Mouse (Mus musculus) liver, postnatal 0 days (tissue): ENCODE results near the gene Ttll8. TPM values are rescaled to one million over a fixed set of nuclear protein-coding genes. Genes with fewer than 3 reads are reported as not detected.

Source experiments
- ATAC-seq: fragments of 200-750 bp; cut with Nextera tagmentation; 2 replicates; pipeline ENCODE4 v1.8.0; 2017; ENCODE audit warnings: mild to moderate bottlenecking, moderate library complexity
- DNase-seq: peaks from one replicate; pipeline ENCODE4 v3.0.0-alpha.2; 2016
- H3K27ac ChIP-seq: fragments of 300-500 bp; sonication (generic); 2 replicates; pipeline ENCODE4 v1.5.1; 2014; ENCODE audit warnings: antibody characterized with exemption, moderate library complexity, mild to moderate bottlenecking, low read depth
- H3K27me3 ChIP-seq: fragments of 300-500 bp; sonication (generic); 2 replicates; pipeline ENCODE4 v1.6.1; 2014; ENCODE audit warnings: low read length, control low read depth, mixed read lengths; ENCODE audit not compliant: insufficient read depth
- H3K36me3 ChIP-seq: fragments of 300-500 bp; sonication (generic); replicated peaks from 2 replicates; pipeline ENCODE4 v1.6.1; 2014; ENCODE audit warnings: mild to moderate bottlenecking, control low read depth, low read length, moderate library complexity, mixed read lengths; ENCODE audit not compliant: insufficient read depth
- H3K4me1 ChIP-seq: fragments of 300-500 bp; sonication (generic); 2 replicates; pipeline ENCODE4 v1.6.1; 2014; ENCODE audit warnings: antibody characterized with exemption, mild to moderate bottlenecking, control low read depth; ENCODE audit not compliant: insufficient read depth
- H3K4me2 ChIP-seq: fragments of 300-500 bp; sonication (generic); 2 replicates; pipeline ENCODE4 v1.6.1; 2014; ENCODE audit warnings: low read depth, mild to moderate bottlenecking, low read length, moderate library complexity, mixed read lengths
- H3K4me3 ChIP-seq: fragments of 300-500 bp; sonication (generic); 2 replicates; pipeline ENCODE4 v1.5.1; 2014; ENCODE audit warnings: low read depth, low read length
- H3K9ac ChIP-seq: fragments of 300-500 bp; sonication (generic); replicated peaks from 2 replicates; pipeline ENCODE4 v1.6.1; 2014; ENCODE audit warnings: mild to moderate bottlenecking, moderate library complexity
- H3K9me3 ChIP-seq: fragments of 300-500 bp; sonication (generic); 2 replicates; pipeline ENCODE4 v1.6.1; 2016; ENCODE audit warnings: mild to moderate bottlenecking, control low read depth, low read length, mixed read lengths
- CTCF ChIP-seq: sonication (generic); IDR thresholded peaks from 2 replicates; pipeline ENCODE4 v1.5.1; 2016; ENCODE audit warnings: antibody characterized with exemption, low read depth
- EP300 ChIP-seq: IDR thresholded peaks from 2 replicates; pipeline ENCODE4 v1.6.1; 2016; ENCODE audit warnings: antibody characterized with exemption, low read depth, mild to moderate bottlenecking
- WGBS: fragments of 180-500 bp; shearing (Covaris S2); extraction: QIAGEN DNeasy Blood & Tissue Kit; methylation state at CpG from one replicate; pipeline ENCODE4 v1.1.7; 2014; ENCODE audit not compliant: insufficient replicate concordance; 5-methylcytosine and 5-hydroxymethylcytosine counted together
- polyA plus RNA-seq: library from polyadenylated mRNA; unstranded; fragments of >200 nt; fragmentation: Nextera tagmentation; extraction: Ambion mirVana; gene quantifications from 2 replicates; pipeline ENCODE4 v1.2.1, GENCODE M21; 2015

Gene Ttll8
- polyA plus RNA-seq, 1 experiment from 2014 or later, result not detected

DNA sequence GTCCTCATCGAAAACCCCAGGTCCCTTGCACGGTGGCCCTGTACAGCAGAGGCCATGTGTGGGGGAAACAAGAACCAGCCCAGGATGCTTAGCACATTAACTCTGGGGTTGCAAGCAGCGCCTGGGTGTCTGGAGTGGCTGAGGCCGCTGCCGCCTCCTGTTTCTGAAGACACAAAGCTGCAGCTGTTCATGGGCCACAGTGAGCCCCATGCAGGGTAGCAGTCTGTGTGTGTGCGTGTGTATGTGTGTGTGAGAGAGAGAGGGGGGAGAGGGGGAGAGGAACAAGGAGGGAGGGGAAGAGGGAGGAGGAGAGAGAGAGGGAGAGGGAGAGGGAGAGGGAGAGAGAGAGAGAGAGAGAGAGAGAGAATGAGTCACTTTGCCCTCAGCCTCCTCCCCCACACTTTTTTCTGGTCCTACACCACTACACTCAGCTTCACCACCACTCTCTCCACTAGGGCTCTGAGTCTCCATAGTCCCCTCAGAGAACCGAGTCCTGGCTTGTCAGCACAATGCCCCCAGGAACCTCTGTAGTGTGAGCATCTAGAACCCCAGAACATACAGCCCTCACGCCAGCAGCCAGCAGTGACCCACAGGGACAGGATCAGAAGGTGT lies 110.6 kb downstream of the Ttll8 start:
- DNase-seq (no peak), ATAC-seq (no peak)
- H3K4me1 ChIP-seq, result peaks cover 8% of the 10 kb centered on the region
- H3K27ac ChIP-seq, result no peak overlapping the region
- no peaks in the 10 kb centered on the region for H3K27me3 ChIP-seq
- WGBS, result 40% methylated on average over 8 of the region's 8 CpGs
- H3K4me3 ChIP-seq, result no peak overlapping the region
- no peak overlapping the region for H3K9ac ChIP-seq
- no peaks in the 10 kb centered on the region for H3K9me3 ChIP-seq
- no peaks in the 10 kb centered on the region for H3K36me3 ChIP-seq
- TF ChIP-seq EP300 (no peak), CTCF (no peak)
- H3K4me2 ChIP-seq, result no peak overlapping the region

DNA sequence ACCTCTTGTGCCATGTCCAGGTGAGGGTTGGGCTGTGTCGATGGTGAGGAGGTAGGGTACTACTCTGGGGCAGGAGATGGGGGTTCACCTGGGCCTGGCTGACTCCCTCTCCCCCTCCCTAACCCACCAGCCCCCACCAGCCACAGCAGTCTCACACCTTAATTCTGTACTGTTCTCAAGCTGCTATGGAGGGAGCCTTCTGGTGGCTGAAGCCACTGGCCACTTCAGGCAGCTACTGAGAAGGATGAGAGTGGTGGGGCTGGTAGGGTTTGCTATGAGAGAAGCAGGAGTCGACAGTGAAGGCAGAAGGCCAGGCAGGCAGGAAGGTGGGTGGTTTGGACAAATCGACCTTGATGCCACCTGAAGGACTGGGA lies 111.9 kb downstream of the Ttll8 start:
- Histone ChIP-seq H3K4me2 (no peak overlapping the region), H3K27me3 (no peaks in the 10 kb centered on the region), H3K27ac (no peak overlapping the region), H3K9me3 (no peaks in the 10 kb centered on the region), H3K4me1 (peaks cover 14% of the 10 kb centered on the region), H3K4me3 (no peak overlapping the region), H3K9ac (no peak overlapping the region), H3K36me3 (no peaks in the 10 kb centered on the region)
- WGBS, result 52% methylated on average over 3 of the region's 3 CpGs
- TF ChIP-seq CTCF (no peak), EP300 (no peak)
- no peak for DNase-seq
- no peak for ATAC-seq

DNA sequence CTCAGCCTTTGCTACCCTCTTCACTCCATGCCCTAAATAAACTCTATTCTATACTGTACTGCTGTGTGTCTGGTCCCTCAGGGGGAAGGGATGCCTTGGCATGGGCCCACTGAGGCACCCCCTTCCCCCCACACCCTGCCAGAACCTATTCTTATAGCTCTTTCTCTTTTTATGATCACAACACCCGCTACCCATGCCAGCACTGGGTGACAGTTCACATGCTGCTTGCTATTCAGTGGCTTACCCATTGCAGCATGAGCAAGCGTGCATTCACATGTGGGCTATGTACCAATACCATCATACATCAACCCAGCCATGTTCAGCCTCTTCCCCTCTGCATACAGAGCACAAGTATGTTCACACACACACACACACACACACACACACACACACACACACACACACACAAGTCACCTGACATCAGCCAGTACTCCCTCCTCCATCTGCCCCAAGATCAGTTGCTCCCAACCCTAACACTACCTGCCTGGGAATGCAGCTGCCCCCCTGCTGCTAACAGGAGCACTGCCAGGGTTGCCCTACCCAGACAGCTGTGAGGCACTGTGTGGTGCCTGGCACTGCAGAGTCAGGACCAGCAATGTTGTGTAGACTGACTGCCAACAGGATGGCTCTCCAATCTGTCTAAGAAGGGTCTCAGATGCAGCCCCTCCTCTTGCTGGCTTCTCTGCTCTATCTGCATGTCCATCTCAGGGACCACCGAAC lies 112.5 kb downstream of the Ttll8 start:
- Histone ChIP-seq H3K4me1 (peaks cover 14% of the 10 kb centered on the region), H3K4me2 (no peak overlapping the region), H3K36me3 (no peaks in the 10 kb centered on the region), H3K9ac (no peak overlapping the region), H3K9me3 (no peaks in the 10 kb centered on the region), H3K4me3 (no peak overlapping the region), H3K27ac (no peak overlapping the region), H3K27me3 (no peaks in the 10 kb centered on the region)
- ATAC-seq, result no peak
- no peak for TF ChIP-seq CTCF
- no peak for TF ChIP-seq EP300
- 82% methylated on average over 3 of the region's 3 CpGs for WGBS
- no peak for DNase-seq

DNA sequence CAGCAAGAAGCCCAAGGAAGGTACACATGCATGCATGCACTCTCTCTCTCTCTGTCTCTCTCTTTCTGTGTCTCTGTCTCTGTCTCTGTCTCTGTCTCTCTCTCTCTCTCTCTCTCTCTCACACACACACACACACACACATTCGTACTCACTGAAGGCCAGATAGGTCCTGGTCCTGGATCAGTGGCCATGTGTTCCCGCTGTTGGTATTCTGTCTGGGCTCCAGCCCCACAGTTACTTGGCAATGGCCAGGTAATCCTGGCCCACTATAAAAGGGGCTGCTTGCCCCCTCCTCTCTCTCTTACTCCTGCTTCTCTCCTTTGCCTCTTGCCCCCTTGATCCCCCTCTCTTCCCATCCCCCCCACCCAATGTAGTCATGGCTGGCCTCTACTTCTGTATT lies 113.1 kb downstream of the Ttll8 start:
- Histone ChIP-seq H3K27me3 (no peaks in the 10 kb centered on the region), H3K4me1 (peaks cover 14% of the 10 kb centered on the region), H3K4me3 (no peak overlapping the region), H3K9ac (no peak overlapping the region), H3K9me3 (no peaks in the 10 kb centered on the region), H3K27ac (no peak overlapping the region), H3K36me3 (no peaks in the 10 kb centered on the region), H3K4me2 (no peak overlapping the region)
- WGBS, result 80% methylated on average over 2 of the region's 2 CpGs
- TF ChIP-seq EP300 (no peak), CTCF (no peak)
- ATAC-seq (no peak), DNase-seq (no peak)

Other genes starting within 250 kb of the Ttll8 start
- gene Brd1, start 220.2 kb downstream of the Ttll8 start, polyA plus RNA-seq, result 5.2 and 5.6 TPM in 2 replicates
- gene Zbed4, start 202.8 kb downstream of the Ttll8 start, polyA plus RNA-seq, result 3.6 and 3.7 TPM in 2 replicates
- gene Alg12, start 135.1 kb downstream of the Ttll8 start, polyA plus RNA-seq, result 3.6 and 3.7 TPM in 2 replicates
- gene Creld2, start 134.8 kb downstream of the Ttll8 start, polyA plus RNA-seq, result 32.9 and 33.1 TPM in 2 replicates
- 18.4 and 34.2 TPM in 2 replicates for gene Pim3, start 92.2 kb downstream of the Ttll8 start, polyA plus RNA-seq
- gene Mlc1, start 24.6 kb upstream of the Ttll8 start, polyA plus RNA-seq, result not detected in 2 replicates
- not detected in 2 replicates for gene Mov10l1, start 28.5 kb upstream of the Ttll8 start, polyA plus RNA-seq
- gene Panx2, start 105.3 kb upstream of the Ttll8 start, polyA plus RNA-seq, result not detected in 2 replicates
- 23.3 and 23.6 TPM in 2 replicates for gene Trabd, start 120.7 kb upstream of the Ttll8 start, polyA plus RNA-seq
- gene Selenoo, start 134.7 kb upstream of the Ttll8 start, polyA plus RNA-seq, result 14.3 and 14.7 TPM in 2 replicates
- 3.1 and 3.3 TPM in 2 replicates for gene Tubgcp6, start 168.7 kb upstream of the Ttll8 start, polyA plus RNA-seq
- gene Hdac10, start 174.3 kb upstream of the Ttll8 start, polyA plus RNA-seq, result 4.9 and 6.3 TPM in 2 replicates
- 2.1 and 2.4 TPM in 2 replicates for gene Mapk12, start 186.3 kb upstream of the Ttll8 start, polyA plus RNA-seq
- gene Mapk11, start 195.2 kb upstream of the Ttll8 start, polyA plus RNA-seq, result 0.66 and 0.81 TPM in 2 replicates
- 27.2 and 29.7 TPM in 2 replicates for gene Plxnb2, start 226.4 kb upstream of the Ttll8 start, polyA plus RNA-seq
- 2.6 and 2.7 TPM in 2 replicates for gene Dennd6b, start 242.1 kb upstream of the Ttll8 start, polyA plus RNA-seq